Mouse (Mus musculus) intestine, postnatal 0 days (tissue): ENCODE measurements around the gene Pyroxd1. TPM values are rescaled to one million over a fixed set of nuclear protein-coding genes. Genes with fewer than 3 reads are reported as not detected.

ENCODE experiments used
- ATAC-seq: fragments of 200-750 bp; cut with Nextera tagmentation; 2 replicates; pipeline ENCODE4 v1.8.0; 2017; ENCODE audit warnings: mild to moderate bottlenecking, moderate TSS enrichment, moderate library complexity
- H3K27ac ChIP-seq: fragments of 300-500 bp; sonication (generic); 2 replicates; pipeline ENCODE4 v1.5.1; 2014; ENCODE audit warnings: mild to moderate bottlenecking, low read depth, low read length, moderate library complexity
- H3K27me3 ChIP-seq: fragments of 300-500 bp; sonication (generic); replicated peaks from 2 replicates; pipeline ENCODE4 v1.6.1; 2014; ENCODE audit warnings: low read length, mixed read lengths; ENCODE audit not compliant: control insufficient read depth, insufficient read depth
- H3K36me3 ChIP-seq: fragments of 300-500 bp; sonication (generic); 2 replicates; pipeline ENCODE4 v1.6.1; 2014; ENCODE audit warnings: mild to moderate bottlenecking, moderate library complexity; ENCODE audit not compliant: control insufficient read depth, insufficient read depth
- H3K4me1 ChIP-seq: fragments of 300-500 bp; sonication (generic); replicated peaks from 2 replicates; pipeline ENCODE4 v1.6.1; 2014; ENCODE audit warnings: antibody characterized with exemption, low read length, mixed read lengths; ENCODE audit not compliant: control insufficient read depth, insufficient read depth
- H3K4me2 ChIP-seq: fragments of 300-500 bp; sonication (generic); replicated peaks from 2 replicates; pipeline ENCODE4 v1.6.1; 2014; ENCODE audit warnings: low read depth, mild to moderate bottlenecking, moderate library complexity
- H3K4me3 ChIP-seq: fragments of 300-500 bp; sonication (generic); 2 replicates; pipeline ENCODE4 v1.5.1; 2014; ENCODE audit warnings: low read depth, low read length
- H3K9ac ChIP-seq: fragments of 300-500 bp; sonication (generic); 2 replicates; pipeline ENCODE4 v1.6.1; 2014; ENCODE audit warnings: mild to moderate bottlenecking, low read depth, low read length
- H3K9me3 ChIP-seq: fragments of 300-500 bp; sonication (generic); 2 replicates; pipeline ENCODE4 v1.6.1; 2016; ENCODE audit warnings: mixed run types; ENCODE audit not compliant: control insufficient read depth
- CTCF ChIP-seq: sonication (generic); IDR thresholded peaks from 2 replicates; pipeline ENCODE4 v1.5.1; 2016; ENCODE audit warnings: low read depth, mild to moderate bottlenecking, control low read depth, antibody characterized with exemption, moderate library complexity
- WGBS: fragments of 180-500 bp; shearing (Covaris S2); extraction: QIAGEN DNeasy Blood & Tissue Kit; methylation state at CpG from one replicate; pipeline ENCODE4 v1.1.7; 2014; 5-methylcytosine and 5-hydroxymethylcytosine counted together
- polyA plus RNA-seq: library from polyadenylated mRNA; unstranded; fragments of >200 nt; fragmentation: Nextera tagmentation; extraction: Ambion mirVana; gene quantifications from 2 replicates; pipeline ENCODE4 v1.2.1, GENCODE M21; 2015

Gene Pyroxd1
- polyA plus RNA-seq, 1 experiment from 2014 or later: 16.2 TPM

GRCm38 (mm10) chr6:142392312-142392711 lies 46.9 kb downstream of the Pyroxd1 start:
- ATAC-seq: no peak
- H3K4me2 ChIP-seq: no peak overlapping the region
- H3K9me3 ChIP-seq: no peaks in the 10 kb centered on the region
- no peak overlapping the region for H3K27ac ChIP-seq
- no peaks in the 10 kb centered on the region for H3K27me3 ChIP-seq
- no peak for TF ChIP-seq CTCF
- peaks cover 34% of the 10 kb centered on the region for H3K36me3 ChIP-seq
- H3K4me1 ChIP-seq: no peaks in the 10 kb centered on the region
- H3K9ac ChIP-seq: no peak overlapping the region
- no peak overlapping the region for H3K4me3 ChIP-seq
- WGBS: 77% methylated on average over 5 of the region's 5 CpGs

- no peak for TF ChIP-seq CTCF
- 86% methylated on average over 5 of the region's 5 CpGs for WGBS
- no peak overlapping the region for H3K27ac ChIP-seq
- no peaks in the 10 kb centered on the region for H3K27me3 ChIP-seq
- no peak overlapping the region for H3K4me3 ChIP-seq
- no peaks in the 10 kb centered on the region for H3K4me1 ChIP-seq
- H3K9ac ChIP-seq: no peak overlapping the region
- no peak overlapping the region for H3K4me2 ChIP-seq
- peaks cover 34% of the 10 kb centered on the region for H3K36me3 ChIP-seq
- no peaks in the 10 kb centered on the region for H3K9me3 ChIP-seq
- ATAC-seq: no peak
Observed at GRCm38 (mm10) chr6:142394669-142395068, 49.2 kb downstream of the Pyroxd1 start.

DNA sequence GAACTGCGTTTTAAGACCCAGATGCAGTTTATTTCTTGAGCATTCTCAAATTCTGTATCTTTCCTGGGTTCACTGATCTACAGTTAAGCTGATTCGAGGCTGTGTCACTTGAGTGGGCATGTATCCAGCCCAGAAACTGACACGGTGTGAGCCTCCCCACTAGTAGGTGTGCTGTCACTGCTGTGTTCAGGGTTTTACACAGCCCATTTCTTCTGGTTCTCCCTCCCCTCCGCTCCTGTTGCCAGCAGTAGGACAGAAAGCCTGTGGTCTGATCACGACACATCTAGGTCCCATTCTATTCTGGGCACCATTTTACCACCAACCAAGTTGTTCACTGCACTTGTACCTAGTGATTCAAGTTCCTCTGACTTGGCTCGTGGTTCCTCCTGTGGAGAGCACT lies 50.3 kb downstream of the Pyroxd1 start:
- no peak overlapping the region for H3K9ac ChIP-seq
- H3K4me3 ChIP-seq: no peak overlapping the region
- no peak overlapping the region for H3K4me2 ChIP-seq
- no peak for ATAC-seq
- H3K9me3 ChIP-seq: no peaks in the 10 kb centered on the region
- no peaks in the 10 kb centered on the region for H3K4me1 ChIP-seq
- no peak for TF ChIP-seq CTCF
- H3K27me3 ChIP-seq: no peaks in the 10 kb centered on the region
- no peak overlapping the region for H3K27ac ChIP-seq
- H3K36me3 ChIP-seq: peaks cover 38% of the 10 kb centered on the region
- WGBS: 93% methylated on average over 6 of the region's 6 CpGs

- no peak overlapping the region for H3K27ac ChIP-seq
- no peaks in the 10 kb centered on the region for H3K9me3 ChIP-seq
- no peak overlapping the region for H3K4me3 ChIP-seq
- H3K4me1 ChIP-seq: no peaks in the 10 kb centered on the region
- no peak for ATAC-seq
- H3K9ac ChIP-seq: no peak overlapping the region
- H3K4me2 ChIP-seq: no peak overlapping the region
- TF ChIP-seq CTCF: no peak
- peaks cover 25% of the 10 kb centered on the region for H3K27me3 ChIP-seq
- 31% methylated on average over 1 of the region's 1 CpGs for WGBS
- H3K36me3 ChIP-seq: no peaks in the 10 kb centered on the region
Observed at GRCm38 (mm10) chr6:142411140-142411539, 65.7 kb downstream of the Pyroxd1 start.

Other genes starting within 250 kb of the Pyroxd1 start
- not detected in 2 replicates for gene Slco1a6, start 137.1 kb upstream of the Pyroxd1 start, polyA plus RNA-seq
- gene Iapp, start 47.2 kb upstream of the Pyroxd1 start, polyA plus RNA-seq: 3.9 and 7.0 TPM in 2 replicates
- gene Slco1a5, start 22.7 kb upstream of the Pyroxd1 start, polyA plus RNA-seq: not detected in 2 replicates
- 7.8 and 8.9 TPM in 2 replicates for gene Recql, start 41.4 kb downstream of the Pyroxd1 start, polyA plus RNA-seq
- 29.3 and 30.8 TPM in 2 replicates for gene Golt1b, start 41.6 kb downstream of the Pyroxd1 start, polyA plus RNA-seq
- not detected in 2 replicates for gene Spx, start 67.8 kb downstream of the Pyroxd1 start, polyA plus RNA-seq
- gene Gys2, start 127.5 kb downstream of the Pyroxd1 start, polyA plus RNA-seq: not detected in 2 replicates
- gene Ldhb, start 162.3 kb downstream of the Pyroxd1 start, polyA plus RNA-seq: 39.5 and 41.4 TPM in 2 replicates
- 28.7 and 29.8 TPM in 2 replicates for gene Kcnj8, start 226.0 kb downstream of the Pyroxd1 start, polyA plus RNA-seq